Mouse (Mus musculus): ENCODE data around the gene Isoc2a.

Gene Isoc2a

GRCm38 (mm10) chr7:4940068-4940479, 63.1 kb downstream of the Isoc2a start:
- DNase-seq (ENCODE audit: low spot score in 2 of 2) = peak; percentile 80 to 95

GRCm38 (mm10) chr7:4942673-4943072, 65.7 kb downstream of the Isoc2a start:
- DNase-seq (ENCODE audit: low spot score in 2 of 2) = no peak

GRCm38 (mm10) chr7:4943223-4943815, 66.4 kb downstream of the Isoc2a start:
- DNase-seq (ENCODE audit: low spot score in 2 of 2) = peak; percentile 90 to 97
